Mouse (Mus musculus) spleen, adult 10 weeks (tissue): ENCODE data around the gene Skap1. TPM values are rescaled to one million over a fixed set of nuclear protein-coding genes. Genes with fewer than 3 reads are reported as not detected.

Source experiments
- polyA plus RNA-seq: library from polyadenylated mRNA; stranded (reverse); fragments of 350-450 nt; fragmentation: Illumina TruSeq; extraction: RNeasy Lipid Tissue Mini Kit (QIAGEN cat#74804); gene quantifications from one replicate; pipeline ENCODE4 v1.2.3, GENCODE M21; 2015; ENCODE audit warnings: low replicate concordance; ENCODE audit not compliant: insufficient read depth

Gene Skap1
- 74.8 TPM for polyA plus RNA-seq

DNA sequence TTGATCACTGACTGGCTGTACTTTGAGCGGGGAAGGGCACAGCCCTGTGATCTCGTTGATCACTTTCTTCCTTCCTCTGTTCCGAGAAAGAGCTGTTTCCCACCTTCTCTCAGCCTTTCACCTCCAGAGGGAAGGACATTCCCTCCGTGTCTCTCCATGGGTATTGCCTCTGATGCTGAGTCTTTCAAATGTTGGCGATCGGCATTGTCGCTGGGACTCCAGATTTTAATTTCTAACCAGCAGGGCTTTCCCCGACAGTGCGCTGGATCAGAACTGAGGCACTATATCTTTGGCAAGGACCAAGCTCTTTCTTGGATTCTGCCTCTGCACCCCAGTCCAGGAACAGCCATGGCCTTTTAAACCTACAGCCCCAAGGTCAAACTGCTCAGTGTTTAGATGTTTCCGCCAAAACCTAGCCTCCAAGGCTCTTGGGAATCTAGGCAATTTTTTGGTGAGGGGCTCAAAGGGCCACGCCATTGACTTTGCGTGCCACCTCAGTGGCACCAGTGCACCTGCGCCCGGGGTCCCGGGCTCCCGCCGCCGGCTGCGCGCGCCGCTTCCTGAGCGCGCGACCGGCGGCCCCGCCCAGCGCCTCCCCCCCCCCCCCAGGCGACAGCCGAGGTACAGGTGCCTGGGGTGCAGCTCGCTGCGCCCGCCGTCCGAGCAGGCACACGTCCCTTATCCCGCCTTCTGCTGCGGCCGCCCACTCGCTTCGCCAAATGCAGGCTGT, at the start of gene Skap1:
Gene Skap1, plus strand, starts transcription at position 608 of the 730 bp plus-strand sequence.

GRCm38 (mm10) chr11:96776968-96777962, 312.9 kb downstream of the Skap1 start, which contains the start of gene Snx11:
Snx11 (minus strand) TSS chr11:96777559.

GRCm38 (mm10) chr11:96788871-96789795, 324.7 kb downstream of the Skap1 start, which contains the start of gene Cbx1:
Cbx1 (plus strand) TSS chr11:96789127.

Other genes starting within 250 kb of the Skap1 start
- 0.79 TPM for gene Hoxb9, start 193.1 kb upstream of the Skap1 start, polyA plus RNA-seq
- 0.17 TPM for gene Hoxb8, start 182.7 kb upstream of the Skap1 start, polyA plus RNA-seq
- gene Hoxb7, start 178.0 kb upstream of the Skap1 start, polyA plus RNA-seq = 1.9 TPM
- gene Hoxb6, start 172.1 kb upstream of the Skap1 start, polyA plus RNA-seq = 0.43 TPM
- 0.37 TPM for gene Hoxb5, start 161.3 kb upstream of the Skap1 start, polyA plus RNA-seq
- gene Hoxb4, start 146.3 kb upstream of the Skap1 start, polyA plus RNA-seq = 3.3 TPM
- gene Hoxb3, start 141.3 kb upstream of the Skap1 start, polyA plus RNA-seq = 1.9 TPM
- 0.69 TPM for gene Hoxb2, start 114.1 kb upstream of the Skap1 start, polyA plus RNA-seq
- not detected for gene Hoxb1, start 98.8 kb upstream of the Skap1 start, polyA plus RNA-seq